Mouse (Mus musculus) T-helper 1 cell (primary cell): ENCODE measurements around the gene Cyp3a44.
"Not testable (repeated sequence)": the region's sequence is repeated elsewhere in the genome, so short reads cannot be mapped to it uniquely, and the experiment has no call there.

Experiments
- in situ Hi-C: fragments of 300-600 bp; cut with MboI, MseI; formaldehyde crosslinking; loops from one replicate; pipeline ENCODE4 v1.15.1; 2025; ENCODE audit warnings: high pct_unique_total_duplicates

Cyp3a44 gene

GRCm38 (mm10) chr5:145805796-145806195 lies at the start of gene Cyp3a44:
TSS of gene Cyp3a44 (minus strand) at chr5:145805874.
- in situ Hi-C loops, result not testable (repeated sequence)

GRCm38 (mm10) chr5:145800229-145800628 lies 5.4 kb downstream of the Cyp3a44 start:
- in situ Hi-C loops, result not testable (repeated sequence)

- in situ Hi-C loops, result not testable (repeated sequence)
These were observed 12.4 kb downstream of the Cyp3a44 start for GRCm38 (mm10) chr5:145793232-145793631.

GRCm38 (mm10) chr5:145737512-145737911 lies 68.2 kb downstream of the Cyp3a44 start:
- in situ Hi-C loops, result not testable (repeated sequence)
